Mouse (Mus musculus) bone marrow macrophage, adult 2 months (primary cell): ENCODE results near the gene Ppp1r14a.

ENCODE experiments used
- CTCF ChIP-seq: IDR thresholded peaks from 2 replicates; pipeline ENCODE4 v1.5.1; 2012; ENCODE audit warnings: low read depth, mild to moderate bottlenecking, low read length, moderate library complexity
- POLR2A ChIP-seq: IDR thresholded peaks from 2 replicates; pipeline ENCODE4 v1.6.1; 2012; ENCODE audit warnings: mild to moderate bottlenecking, low read depth, low read length, borderline replicate concordance

- TF ChIP-seq POLR2A = no peak
- no peak for TF ChIP-seq CTCF
Observed at GRCm38 (mm10) chr7:29283876-29284275, 5.2 kb upstream of the Ppp1r14a start.
